Mouse (Mus musculus) right cerebral cortex, postnatal 25 days (tissue): Measurements from ENCODE around the gene Gbp9.
"Not testable (repeated sequence)": the region's sequence is repeated elsewhere in the genome, so short reads cannot be mapped to it uniquely, and the experiment has no call there.

Experiments used
- DNase-seq: peaks from one replicate; pipeline ENCODE4 v3.0.0; 2022

Gene Gbp9

GRCm38 (mm10) chr5:105139409-105140088 lies at the start of gene Gbp9, which contains the start of the genes Gbp8 and Gbp4:
Gene Gbp9, minus strand, starts transcription at chr5:105139539.
Gene Gbp8, minus strand, starts transcription at chr5:105139540.
Gene Gbp4, minus strand, starts transcription at chr5:105139586.
- DNase-seq = not testable (repeated sequence)

- DNase-seq = no peak
Observed at GRCm38 (mm10) chr5:105181446-105181845, 42.1 kb upstream of the Gbp9 start.

DNA sequence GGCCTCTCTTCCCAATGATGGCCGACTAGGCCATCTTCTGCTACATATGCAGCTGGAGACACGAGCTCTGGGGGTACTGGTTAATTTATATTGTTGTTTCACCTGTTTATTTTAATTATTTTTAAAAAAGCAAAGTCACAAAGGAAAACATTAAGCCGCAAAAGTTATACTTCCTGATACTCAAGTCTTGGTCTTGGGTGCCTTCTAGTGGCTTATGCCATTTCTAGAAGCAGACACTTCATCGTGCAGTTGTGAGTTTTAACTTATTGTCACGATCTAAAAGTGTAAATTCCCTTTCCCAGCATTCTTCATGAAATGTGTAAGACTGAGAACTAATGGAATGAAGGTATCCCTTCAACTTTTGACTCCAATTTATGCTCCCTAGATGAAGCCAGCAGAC lies 17.2 kb upstream of the Gbp9 start:
- no peak for DNase-seq

DNA sequence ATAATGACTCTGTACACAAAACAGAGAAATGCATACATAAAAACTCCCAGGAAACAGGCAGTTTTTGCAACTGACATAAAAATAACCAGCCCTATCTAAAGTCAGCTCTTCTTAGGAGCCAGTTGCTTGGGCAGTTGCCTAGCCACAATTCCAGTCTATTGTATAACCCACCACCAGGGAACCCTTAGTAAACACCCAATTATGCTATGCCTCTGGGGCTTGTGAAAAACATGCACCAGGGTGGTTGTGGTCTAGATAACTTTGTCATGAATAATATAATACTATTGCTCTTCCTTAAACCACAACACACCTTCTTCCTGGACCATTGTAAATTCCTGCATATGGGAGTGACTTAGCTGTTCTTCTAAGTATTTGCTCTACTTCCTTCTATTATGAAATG lies 14.7 kb upstream of the Gbp9 start:
- no peak for DNase-seq

DNA sequence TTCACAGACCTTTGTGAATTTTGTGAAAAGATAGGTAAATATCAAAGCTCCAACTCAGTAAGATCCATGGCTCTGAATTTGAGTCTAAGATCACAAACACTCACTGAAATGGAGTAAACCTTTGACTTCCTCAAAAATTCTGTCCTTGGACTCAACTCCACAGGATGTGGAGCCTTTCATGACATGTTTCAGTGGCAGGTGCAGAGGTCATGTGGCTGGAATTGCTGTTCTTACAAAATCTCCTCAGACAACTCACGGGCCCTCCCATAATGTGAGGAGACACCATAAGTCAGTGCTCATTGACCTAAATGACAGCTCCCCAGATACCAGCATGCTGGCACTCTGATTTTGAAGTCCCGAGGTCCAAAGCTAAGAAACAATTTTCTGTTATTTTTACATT lies 8.7 kb upstream of the Gbp9 start:
- DNase-seq = not testable (repeated sequence)

- no peak for DNase-seq
Observed at GRCm38 (mm10) chr5:105146447-105146846, 7.1 kb upstream of the Gbp9 start.

DNA sequence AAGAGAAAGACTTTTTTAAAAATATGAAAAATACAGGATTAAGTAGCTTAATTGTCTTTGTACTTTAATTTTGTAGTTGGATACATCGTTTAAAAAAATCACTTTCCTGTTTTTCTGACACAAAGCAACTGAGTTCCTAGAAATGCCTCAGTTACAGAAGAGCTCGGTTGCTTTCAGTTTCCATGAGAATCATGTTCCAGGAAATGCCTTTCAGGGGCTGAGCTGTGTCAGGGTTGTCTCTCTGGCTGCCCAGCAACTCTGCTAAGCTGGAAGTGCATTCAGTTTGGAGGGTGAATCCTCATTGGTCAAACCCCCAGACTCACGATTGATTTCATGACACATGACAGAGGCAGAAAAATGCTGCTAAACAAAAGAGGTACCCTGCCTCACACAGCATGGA lies 6.4 kb upstream of the Gbp9 start:
- not testable (repeated sequence) for DNase-seq

- not testable (repeated sequence) for DNase-seq
Observed at GRCm38 (mm10) chr5:105140089-105140810, 911 bp upstream of the Gbp9 start.

DNA sequence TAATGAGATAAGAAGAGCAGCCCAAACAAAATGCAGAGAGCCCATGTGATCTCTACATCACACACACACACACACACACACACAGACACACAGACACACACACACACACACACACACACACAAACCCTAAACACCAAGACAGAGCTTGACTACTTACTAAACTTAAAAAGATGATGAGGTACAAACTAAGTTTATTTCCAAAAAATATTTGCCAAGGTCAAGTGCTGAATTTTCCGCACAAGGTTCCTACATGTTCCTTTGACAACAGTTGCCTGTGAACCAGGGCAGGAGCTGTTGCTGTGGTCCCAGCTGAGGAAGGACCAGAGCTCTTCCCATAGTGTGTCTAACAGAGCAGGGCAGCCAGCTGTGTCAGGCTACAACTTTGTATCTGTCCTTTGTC lies 433 bp downstream of the Gbp9 start:
- no peak for DNase-seq

DNA sequence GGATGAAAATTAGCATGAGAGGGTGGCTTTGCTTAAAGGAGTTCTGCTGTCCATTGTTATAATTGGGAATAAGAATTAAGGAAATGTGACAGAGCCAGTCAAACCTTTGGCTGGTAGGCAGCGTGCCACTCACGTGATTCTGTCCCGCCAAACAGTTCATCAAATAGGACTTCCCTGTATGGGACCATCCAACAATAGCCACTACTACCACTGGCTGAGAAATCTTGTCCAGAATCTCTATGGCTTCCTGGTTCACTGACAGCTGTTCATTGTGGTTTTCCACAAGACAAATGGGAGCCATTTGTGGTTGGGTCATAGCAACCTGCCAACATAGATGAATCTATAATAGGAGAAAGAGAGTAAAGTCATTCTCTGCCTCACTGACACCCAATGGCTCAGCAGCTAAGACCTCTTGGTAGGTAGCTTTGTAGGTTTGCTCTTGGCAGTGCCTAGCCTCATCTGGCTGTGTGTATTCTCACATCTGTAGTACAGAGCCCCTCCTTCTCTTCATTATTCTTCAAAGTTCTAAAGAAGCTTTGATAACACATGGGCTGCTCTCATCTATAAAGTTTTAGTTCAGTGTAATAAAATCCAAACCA lies 2.5 kb downstream of the Gbp9 start:
- not testable (repeated sequence) for DNase-seq

GRCm38 (mm10) chr5:105121731-105122130 lies 17.6 kb downstream of the Gbp9 start:
- peak; percentile 13 for DNase-seq

- DNase-seq = no peak
Observed at GRCm38 (mm10) chr5:105115740-105116139, 23.6 kb downstream of the Gbp9 start.

DNA sequence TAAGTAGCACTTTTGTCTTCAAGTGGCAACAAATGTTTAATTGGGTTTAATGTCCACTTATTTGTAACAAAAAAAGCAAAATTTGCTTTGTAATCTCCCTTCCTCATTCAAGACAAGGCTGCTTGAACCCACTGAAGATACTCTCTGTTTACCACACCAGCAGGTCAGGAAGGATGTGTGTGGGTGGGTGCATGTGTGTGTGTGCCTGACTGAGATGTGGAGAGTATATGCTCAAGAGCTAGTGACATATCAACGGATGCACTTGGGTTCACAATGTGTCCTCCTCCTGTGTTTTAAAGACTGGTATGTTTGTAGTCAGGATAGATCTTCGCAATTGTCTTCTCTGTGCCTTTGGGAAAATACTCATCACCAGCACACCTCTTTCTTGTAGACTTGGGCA lies 24.6 kb downstream of the Gbp9 start:
- DNase-seq = no peak

DNA sequence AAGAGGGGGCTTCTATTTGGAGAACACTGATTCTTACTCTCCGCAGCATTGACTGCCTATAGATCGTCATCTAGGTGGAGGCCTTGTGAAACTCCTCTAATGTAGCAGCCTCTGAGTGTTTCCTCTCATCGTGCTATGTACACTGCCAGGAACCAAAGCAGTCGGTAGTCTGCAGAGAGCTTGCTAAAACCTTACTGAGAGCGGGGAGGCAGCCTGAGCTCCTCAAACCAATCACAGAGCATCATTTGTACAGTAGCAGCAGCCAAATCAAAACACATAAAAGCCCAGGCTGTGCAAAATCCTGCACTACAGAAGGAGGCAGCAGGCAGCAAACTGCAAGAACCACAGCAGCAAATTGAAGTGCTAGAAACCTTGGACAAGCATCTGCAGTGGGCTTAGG lies 25.7 kb downstream of the Gbp9 start:
- no peak for DNase-seq

DNA sequence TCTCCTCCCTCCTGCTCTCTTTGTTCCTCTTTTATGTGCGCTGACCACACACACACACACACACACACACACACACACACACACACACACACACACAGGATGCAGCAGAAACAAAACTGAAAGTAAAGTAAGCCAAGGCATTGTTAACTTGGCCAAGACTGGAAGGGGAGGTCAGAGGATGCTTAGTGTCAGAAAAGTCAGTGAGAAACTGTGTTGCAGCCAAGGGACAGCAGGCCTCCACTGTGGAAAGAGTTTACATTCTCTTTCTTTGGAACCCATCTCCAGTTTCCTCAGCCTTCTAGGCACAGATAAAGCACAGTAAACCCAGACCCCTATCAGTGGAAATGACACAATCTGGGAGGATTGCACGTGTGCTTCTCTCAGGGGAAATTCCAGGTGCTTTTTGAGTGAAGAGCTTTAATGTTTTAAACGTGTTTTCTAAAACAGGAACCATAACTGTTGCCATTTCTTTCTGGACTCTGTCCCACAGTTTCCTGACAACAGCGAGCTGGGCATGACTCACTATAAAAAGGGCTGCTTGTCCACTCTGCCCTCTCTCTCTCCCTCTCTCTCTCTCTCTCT lies 29.0 kb downstream of the Gbp9 start:
- not testable (repeated sequence) for DNase-seq

DNA sequence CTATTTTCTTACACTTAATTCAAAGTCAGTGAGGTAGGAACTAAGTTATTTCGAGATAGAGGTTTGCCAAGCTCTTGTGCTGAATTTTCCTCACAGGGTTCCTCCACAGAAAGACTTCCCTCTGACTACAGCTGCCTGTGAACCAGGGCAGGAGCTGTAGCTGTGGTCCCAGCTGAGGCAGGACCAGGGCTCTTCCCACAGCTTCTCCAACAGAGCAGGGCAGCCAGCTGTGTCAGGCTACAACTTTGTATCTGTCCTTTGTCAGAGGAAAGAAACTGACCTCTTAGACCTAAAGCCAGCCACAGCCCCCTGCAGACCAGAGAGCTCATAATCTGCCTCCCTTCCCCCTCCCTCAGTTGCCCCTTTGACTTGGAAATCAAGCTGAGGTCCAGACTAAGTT lies 29.6 kb downstream of the Gbp9 start:
- not testable (repeated sequence) for DNase-seq

- not testable (repeated sequence) for DNase-seq
Observed at GRCm38 (mm10) chr5:105105689-105106088, 33.6 kb downstream of the Gbp9 start.

- DNase-seq = no peak
Observed at GRCm38 (mm10) chr5:105081900-105082299, 57.4 kb downstream of the Gbp9 start.

DNA sequence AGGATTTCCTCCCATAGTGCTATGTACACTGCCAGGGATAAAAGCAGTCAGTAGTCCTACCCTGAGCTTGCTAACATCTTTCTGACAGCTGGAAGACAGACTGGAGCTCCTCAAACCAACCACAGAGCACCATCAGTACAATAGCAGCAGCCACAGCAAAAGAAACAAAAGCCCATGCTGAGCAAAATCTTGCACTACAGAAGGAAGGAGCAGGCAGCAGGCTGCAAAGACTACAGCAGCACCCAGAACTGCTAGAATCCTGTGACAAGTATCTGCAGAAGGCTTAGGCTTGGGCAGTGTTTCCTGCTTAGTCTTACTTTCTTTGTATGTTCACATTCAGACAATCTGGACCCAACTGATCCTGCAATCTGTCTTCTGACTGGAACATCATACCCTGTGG lies 71.0 kb downstream of the Gbp9 start:
- DNase-seq = not testable (repeated sequence)

GRCm38 (mm10) chr5:105064443-105064842 lies 74.9 kb downstream of the Gbp9 start:
- DNase-seq = not testable (repeated sequence)

- no peak for DNase-seq
Observed at GRCm38 (mm10) chr5:105063321-105063720, 76.0 kb downstream of the Gbp9 start.

GRCm38 (mm10) chr5:105062403-105062802 lies 76.9 kb downstream of the Gbp9 start:
- not testable (repeated sequence) for DNase-seq

DNA sequence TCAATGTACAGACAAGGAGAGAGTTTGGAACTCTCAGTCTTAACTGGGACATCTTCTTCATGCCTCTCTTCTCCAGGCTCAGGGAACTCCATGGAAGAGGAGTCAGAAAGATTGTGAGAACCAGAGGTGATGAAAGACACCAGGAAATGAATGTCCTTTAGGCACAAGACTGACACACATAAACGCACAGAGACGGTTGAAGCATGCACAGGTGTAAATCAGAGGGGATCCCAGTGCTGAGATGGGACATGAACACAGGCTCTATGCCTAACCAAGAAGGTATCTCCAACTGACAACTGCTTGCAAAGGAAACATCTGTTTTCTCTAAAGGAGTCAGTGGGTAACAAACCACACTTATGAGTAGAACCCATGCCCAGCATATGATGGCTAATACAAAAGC lies 79.1 kb downstream of the Gbp9 start:
- no peak for DNase-seq

- DNase-seq = no peak
Observed at GRCm38 (mm10) chr5:105055279-105055678, 84.1 kb downstream of the Gbp9 start.
